Mouse (Mus musculus): ENCODE data around the gene Tnfsf8.

Gene Tnfsf8

GRCm38 (mm10) chr4:63840457-63840856, 20.7 kb downstream of the Tnfsf8 start:
- peak in 1 of 2 experiments; percentile 18 for DNase-seq

GRCm38 (mm10) chr4:63823136-63823535, 38.0 kb downstream of the Tnfsf8 start:
- no peak for DNase-seq

- DNase-seq: no peak
These were observed 43.6 kb downstream of the Tnfsf8 start for GRCm38 (mm10) chr4:63817505-63817904.

- DNase-seq: no peak
These were observed 45.5 kb downstream of the Tnfsf8 start for GRCm38 (mm10) chr4:63815668-63816067.

- DNase-seq: no peak
These were observed 63.1 kb downstream of the Tnfsf8 start for GRCm38 (mm10) chr4:63798083-63798482.

GRCm38 (mm10) chr4:63796527-63796926, 64.6 kb downstream of the Tnfsf8 start:
- no peak for DNase-seq

GRCm38 (mm10) chr4:63792328-63792727, 68.8 kb downstream of the Tnfsf8 start:
- no peak for DNase-seq

- no peak for DNase-seq
These were observed 75.7 kb downstream of the Tnfsf8 start for GRCm38 (mm10) chr4:63785466-63785865.

- no peak for DNase-seq
These were observed 77.3 kb downstream of the Tnfsf8 start for GRCm38 (mm10) chr4:63783826-63784225.

- DNase-seq: no peak
These were observed 78.1 kb downstream of the Tnfsf8 start for GRCm38 (mm10) chr4:63782970-63783613.
